Mouse (Mus musculus): ENCODE measurements around the gene Gck. TPM values are rescaled to one million over a fixed set of nuclear protein-coding genes. Genes with fewer than 3 reads are reported as not detected.
A peak's percentile ranks its signal among the peaks of the same experiment; 100 is the strongest.

Gck gene
- polyA plus RNA-seq, 1 experiment from 2014 or later: 0.72 TPM

DNA sequence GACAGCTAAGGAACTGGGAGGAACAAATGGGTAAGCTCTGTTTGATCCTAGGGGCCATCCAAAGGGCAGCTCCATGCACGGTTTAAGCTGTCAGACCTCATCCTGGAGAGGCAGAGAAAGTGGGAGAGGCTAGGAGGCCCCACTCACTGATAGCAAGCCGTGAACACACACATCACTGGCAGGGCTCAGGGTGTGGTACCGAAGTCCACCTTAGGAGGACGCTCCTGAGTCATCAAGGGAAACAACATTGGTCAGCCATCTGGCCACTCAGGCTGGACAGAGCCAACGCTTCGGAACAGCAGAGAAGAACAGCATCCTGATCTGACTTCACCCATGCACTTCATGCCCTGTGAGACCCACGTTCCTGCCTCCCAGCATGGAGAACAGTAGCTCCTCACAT lies 29.2 kb upstream of the Gck start:
- WGBS: 80% methylated on average over 7 of the region's 7 CpGs
- Histone ChIP-seq H3K9me3 (replicated peaks) (no peaks in the 10 kb centered on the region), H3K4me1 (replicated peaks) (no peaks in the 10 kb centered on the region), H3K9ac (no peak overlapping the region), H3K4me3 (no peak overlapping the region), H3K27me3 (no peaks in the 10 kb centered on the region), H3K4me2 (no peak overlapping the region), H3K27ac (no peak overlapping the region), H3K36me3 (no peaks in the 10 kb centered on the region)
- no peak for ATAC-seq (replicated peaks; ENCODE audit: insufficient number of reproducible peaks, insufficient read depth, low FRiP score, low read depth)

DNA sequence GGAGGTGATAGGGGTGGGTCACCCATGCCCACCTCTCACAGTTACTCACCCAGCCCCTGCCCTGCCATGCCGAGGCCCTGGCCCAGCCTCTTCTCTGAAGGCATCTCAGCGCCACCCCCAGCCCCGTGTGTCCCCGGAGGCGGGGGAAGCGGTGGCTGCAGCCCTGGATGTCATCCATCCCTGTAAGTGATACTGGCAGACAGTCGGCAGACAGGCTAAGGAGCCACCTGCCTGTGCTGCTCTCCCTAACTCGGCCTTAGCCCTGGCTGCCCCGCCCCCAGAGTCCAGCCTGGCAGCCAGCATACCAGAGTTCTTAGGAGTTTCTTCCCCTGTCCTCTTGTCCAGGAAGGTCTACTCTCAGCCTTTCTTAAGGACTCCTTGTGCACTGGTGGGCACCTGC lies 26.2 kb upstream of the Gck start:
- Histone ChIP-seq H3K27ac (no peak overlapping the region), H3K9me3 (replicated peaks) (no peaks in the 10 kb centered on the region), H3K4me3 (no peak overlapping the region), H3K4me1 (replicated peaks) (no peaks in the 10 kb centered on the region; the same call in 1 of the 2 replicates), H3K4me2 (no peak overlapping the region), H3K27me3 (no peaks in the 10 kb centered on the region), H3K36me3 (no peaks in the 10 kb centered on the region), H3K9ac (no peak overlapping the region)
- ATAC-seq (replicated peaks; ENCODE audit: insufficient number of reproducible peaks, insufficient read depth, low FRiP score, low read depth): no peak
- 10% methylated on average over 9 of the region's 9 CpGs for WGBS

DNA sequence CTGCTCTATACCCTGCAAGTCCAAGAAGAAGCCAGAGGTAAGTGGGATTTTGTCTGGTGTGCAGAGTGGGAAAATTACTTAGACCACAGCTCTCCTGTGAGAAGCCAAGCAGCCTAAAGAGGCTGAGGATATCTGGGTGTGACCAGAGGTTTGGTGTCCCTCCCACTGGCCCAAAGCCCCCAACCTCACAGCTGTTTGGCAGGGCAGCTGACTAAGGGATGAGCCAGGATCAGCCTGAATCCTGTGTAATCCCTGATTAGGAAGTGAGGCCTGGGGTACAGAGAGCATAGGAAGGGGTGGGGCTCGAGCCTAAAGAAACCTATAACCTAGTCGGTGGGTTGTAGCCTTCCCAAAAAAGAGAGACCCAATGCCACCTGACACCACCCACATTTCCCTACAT lies 25.2 kb upstream of the Gck start:
- no peaks in the 10 kb centered on the region; the same call in 1 of the 2 replicates for H3K4me1 ChIP-seq (replicated peaks)
- 69% methylated on average over 2 of the region's 2 CpGs for WGBS
- ATAC-seq (replicated peaks; ENCODE audit: insufficient number of reproducible peaks, insufficient read depth, low FRiP score, low read depth): no peak

DNA sequence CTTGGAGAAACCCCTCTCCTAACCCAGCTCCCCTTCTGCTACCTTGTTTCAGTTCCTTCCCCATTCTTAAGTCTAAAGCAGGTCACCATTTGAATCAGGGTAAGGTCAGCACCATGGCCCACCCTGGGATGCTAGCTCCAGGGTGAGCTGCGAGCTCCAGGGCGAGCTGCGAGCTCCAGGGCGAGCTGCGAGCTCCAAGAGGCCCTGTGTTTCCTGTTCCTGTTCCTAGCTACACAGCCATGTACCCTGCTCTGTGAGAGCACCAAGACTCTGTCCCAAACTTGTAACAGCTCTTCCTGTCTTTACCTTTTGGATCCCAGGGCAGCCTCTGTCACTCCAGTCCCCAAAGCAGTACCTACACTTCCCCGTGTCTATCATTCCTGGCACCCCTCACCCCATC lies 24.2 kb upstream of the Gck start:
- 57% methylated on average over 6 of the region's 6 CpGs for WGBS
- H3K4me1 ChIP-seq (replicated peaks): no peaks in the 10 kb centered on the region; the same call in 1 of the 2 replicates
- H3K9me3 ChIP-seq (replicated peaks): no peaks in the 10 kb centered on the region
- no peaks in the 10 kb centered on the region for H3K27me3 ChIP-seq
- ATAC-seq (replicated peaks; ENCODE audit: insufficient number of reproducible peaks, insufficient read depth, low FRiP score, low read depth): no peak
- H3K9ac ChIP-seq: no peak overlapping the region
- no peak overlapping the region for H3K4me3 ChIP-seq
- no peaks in the 10 kb centered on the region for H3K36me3 ChIP-seq
- no peak overlapping the region for H3K4me2 ChIP-seq
- no peak overlapping the region for H3K27ac ChIP-seq

More for the DNA sequence above, 25.2 kb upstream of the Gck start:
- H3K27ac ChIP-seq: no peak overlapping the region
- no peaks in the 10 kb centered on the region for H3K27me3 ChIP-seq
- no peak overlapping the region for H3K9ac ChIP-seq
- no peaks in the 10 kb centered on the region for H3K36me3 ChIP-seq
- no peak overlapping the region for H3K4me2 ChIP-seq
- H3K9me3 ChIP-seq (replicated peaks): no peaks in the 10 kb centered on the region
- no peak overlapping the region for H3K4me3 ChIP-seq

DNA sequence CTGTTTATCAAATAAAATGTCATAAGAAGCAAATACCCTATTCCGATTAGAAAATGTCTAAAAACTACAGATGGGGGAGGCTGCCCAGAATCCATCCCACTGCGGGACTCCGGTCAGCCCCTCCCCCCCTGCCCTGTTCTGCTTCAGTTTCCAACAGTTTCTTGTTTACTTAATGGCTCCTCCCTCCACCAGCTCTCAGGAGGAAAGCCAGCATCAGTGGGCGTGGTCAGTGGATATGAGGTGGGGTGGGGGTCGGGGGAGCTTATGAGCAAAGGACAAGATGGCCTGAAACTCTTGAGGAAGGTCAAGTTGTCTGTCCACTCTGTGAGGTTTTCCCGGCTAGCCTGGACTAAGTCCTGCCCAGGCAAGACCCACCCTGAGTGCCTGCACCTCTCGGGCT lies 23.3 kb upstream of the Gck start:
- Histone ChIP-seq H3K4me1 (replicated peaks) (no peaks in the 10 kb centered on the region; the same call in 1 of the 2 replicates), H3K36me3 (peaks cover 3% of the 10 kb centered on the region; the same call in 1 of the 2 replicates), H3K27ac (no peak overlapping the region), H3K4me3 (no peak overlapping the region), H3K9ac (no peak overlapping the region), H3K9me3 (replicated peaks) (no peaks in the 10 kb centered on the region), H3K4me2 (no peak overlapping the region), H3K27me3 (no peaks in the 10 kb centered on the region)
- ATAC-seq (replicated peaks; ENCODE audit: insufficient number of reproducible peaks, insufficient read depth, low FRiP score, low read depth): no peak
- WGBS: 37% methylated on average over 7 of the region's 7 CpGs

DNA sequence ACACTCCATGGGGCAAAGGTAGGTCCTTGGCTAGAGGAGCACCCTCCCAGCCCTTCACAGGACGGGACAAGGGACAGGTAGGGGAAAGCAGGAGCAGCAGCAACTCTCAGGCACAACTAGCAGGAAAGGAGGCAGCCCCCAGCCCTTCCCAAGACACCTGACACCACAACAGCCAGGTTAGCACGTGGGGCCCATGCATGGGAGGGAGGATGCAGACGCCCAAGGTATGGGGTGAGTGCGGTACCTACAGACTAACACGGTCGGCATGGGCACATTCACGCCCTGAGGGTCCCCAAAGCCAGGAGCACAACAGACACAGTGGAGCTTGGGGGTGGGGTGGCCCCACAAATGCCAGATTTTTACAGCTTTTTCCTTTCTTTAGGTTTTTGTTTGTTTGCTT lies 21.3 kb upstream of the Gck start:
- 60% methylated on average over 7 of the region's 7 CpGs for WGBS
- no peaks in the 10 kb centered on the region for H3K27me3 ChIP-seq
- H3K27ac ChIP-seq: no peak overlapping the region
- no peak overlapping the region for H3K4me3 ChIP-seq
- peaks cover 20% of the 10 kb centered on the region; the same call in 1 of the 2 replicates for H3K36me3 ChIP-seq
- no peaks in the 10 kb centered on the region for H3K9me3 ChIP-seq (replicated peaks)
- H3K4me1 ChIP-seq (replicated peaks): no peaks in the 10 kb centered on the region; the same call in 1 of the 2 replicates
- no peak for ATAC-seq (replicated peaks; ENCODE audit: insufficient number of reproducible peaks, insufficient read depth, low FRiP score, low read depth)
- no peak overlapping the region for H3K9ac ChIP-seq
- no peak overlapping the region for H3K4me2 ChIP-seq

DNA sequence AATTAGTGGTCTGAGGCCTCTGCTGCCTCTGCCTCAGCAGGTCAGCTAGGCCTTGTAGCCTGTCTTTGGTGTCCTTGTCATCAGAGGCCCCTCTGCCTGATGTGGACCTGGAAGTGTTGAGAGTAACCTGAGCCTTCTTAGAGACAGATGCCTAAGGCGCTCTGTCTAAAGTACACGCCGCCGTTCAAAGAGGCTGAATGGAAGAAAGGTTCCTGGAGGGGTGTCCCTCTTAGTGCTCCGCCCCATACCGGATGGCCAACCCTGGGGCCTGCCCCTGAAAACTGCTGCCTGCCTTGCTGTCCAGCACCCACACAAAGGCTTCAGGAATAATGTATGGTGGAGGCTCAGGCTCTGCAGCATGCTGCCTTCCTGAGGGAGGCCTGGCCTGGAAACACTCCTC lies 18.3 kb upstream of the Gck start:
- ATAC-seq (replicated peaks; ENCODE audit: insufficient number of reproducible peaks, insufficient read depth, low FRiP score, low read depth): no peak
- H3K4me3 ChIP-seq: no peak overlapping the region
- H3K9me3 ChIP-seq (replicated peaks): no peaks in the 10 kb centered on the region
- H3K4me2 ChIP-seq: no peak overlapping the region
- H3K4me1 ChIP-seq (replicated peaks): no peaks in the 10 kb centered on the region; the same call in 1 of the 2 replicates
- no peak overlapping the region for H3K9ac ChIP-seq
- 59% methylated on average over 6 of the region's 6 CpGs for WGBS
- H3K27ac ChIP-seq: no peak overlapping the region
- H3K36me3 ChIP-seq: peaks cover 49% of the 10 kb centered on the region
- H3K27me3 ChIP-seq: no peaks in the 10 kb centered on the region

DNA sequence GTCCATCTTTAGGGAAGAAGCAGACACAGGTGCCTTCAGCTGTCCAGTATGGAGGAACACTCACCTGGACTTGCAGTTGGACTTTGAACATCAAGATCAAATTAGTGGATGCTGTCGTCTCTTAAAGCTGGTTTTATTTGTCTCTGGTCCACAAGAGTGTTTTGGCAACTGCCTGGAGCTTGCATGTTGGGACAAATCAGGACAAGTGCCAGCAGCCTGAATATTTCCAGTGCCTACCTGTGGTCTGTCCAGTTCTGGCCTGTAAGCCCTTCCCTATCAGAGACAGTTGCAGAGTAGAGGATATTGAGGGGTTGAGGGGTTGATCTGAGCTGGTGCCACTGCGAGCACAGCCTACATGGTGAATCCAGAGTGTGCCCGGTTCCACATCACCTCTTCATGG lies 16.9 kb upstream of the Gck start:
- WGBS: 84% methylated on average over 3 of the region's 3 CpGs
- H3K4me2 ChIP-seq: no peak overlapping the region
- no peak overlapping the region for H3K4me3 ChIP-seq
- no peak for ATAC-seq (replicated peaks; ENCODE audit: insufficient number of reproducible peaks, insufficient read depth, low FRiP score, low read depth)
- H3K27me3 ChIP-seq: no peaks in the 10 kb centered on the region
- no peak overlapping the region for H3K27ac ChIP-seq
- H3K9ac ChIP-seq: no peak overlapping the region
- no peaks in the 10 kb centered on the region for H3K4me1 ChIP-seq (replicated peaks)
- H3K9me3 ChIP-seq (replicated peaks): no peaks in the 10 kb centered on the region
- peaks cover 63% of the 10 kb centered on the region for H3K36me3 ChIP-seq

DNA sequence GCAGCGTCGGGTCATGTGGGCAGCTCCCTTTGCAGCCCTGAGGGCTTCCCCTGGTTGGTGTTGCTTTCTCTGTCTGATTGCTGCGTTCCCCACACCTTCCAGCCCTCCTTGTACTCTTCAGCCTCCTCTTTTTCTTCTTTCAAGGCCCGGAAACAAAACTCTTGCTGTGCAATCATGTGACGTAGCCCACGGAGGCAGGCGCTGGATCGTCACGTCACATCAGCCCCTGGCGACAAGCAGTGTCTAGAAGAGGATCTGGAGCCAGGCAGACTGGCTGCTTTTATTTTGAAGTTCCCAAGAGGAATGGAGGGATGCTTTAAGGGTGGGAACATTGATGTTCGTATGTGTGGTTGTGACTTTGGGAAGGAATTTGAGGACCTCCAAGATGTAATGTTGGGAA lies 16.0 kb upstream of the Gck start:
- 74% methylated on average over 11 of the region's 11 CpGs for WGBS
- H3K36me3 ChIP-seq: peaks cover 72% of the 10 kb centered on the region

DNA sequence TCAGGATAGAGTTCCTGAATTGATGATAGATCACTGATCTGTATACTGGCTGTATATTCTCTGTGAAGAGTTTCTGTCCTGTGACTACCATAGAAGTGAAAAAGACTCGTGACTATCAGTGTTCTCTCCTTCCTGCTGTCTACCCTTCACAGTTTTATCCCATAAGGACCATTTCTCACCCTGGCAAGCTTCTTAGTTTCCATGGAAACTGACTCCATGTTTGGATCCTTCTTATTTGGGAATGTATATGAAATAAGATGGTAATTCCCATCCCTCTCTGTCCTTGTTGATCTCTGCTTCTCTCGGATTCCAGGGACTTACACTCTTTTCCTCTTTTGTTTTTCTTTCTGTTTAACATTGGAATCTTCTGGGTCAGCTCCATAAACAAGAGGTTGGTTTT lies 10.2 kb upstream of the Gck start:
- Histone ChIP-seq H3K36me3 (peaks cover 52% of the 10 kb centered on the region), H3K9ac (no peak overlapping the region), H3K27ac (no peak overlapping the region), H3K27me3 (no peaks in the 10 kb centered on the region), H3K4me2 (no peak overlapping the region), H3K4me1 (replicated peaks) (peaks cover 19% of the 10 kb centered on the region), H3K4me3 (no peak overlapping the region), H3K9me3 (replicated peaks) (no peaks in the 10 kb centered on the region)
- 75% methylated on average over 2 of the region's 2 CpGs for whole genome bisulfite sequencing
- ATAC-seq (replicated peaks; ENCODE audit: insufficient number of reproducible peaks, insufficient read depth, low FRiP score, low read depth): no peak

More for the DNA sequence above, 16.0 kb upstream of the Gck start:
- Histone ChIP-seq H3K4me3 (no peak overlapping the region), H3K4me2 (no peak overlapping the region), H3K27ac (no peak overlapping the region), H3K9me3 (replicated peaks) (no peaks in the 10 kb centered on the region), H3K4me1 (replicated peaks) (no peaks in the 10 kb centered on the region), H3K27me3 (no peaks in the 10 kb centered on the region), H3K9ac (no peak overlapping the region)
- no peak for ATAC-seq (replicated peaks; ENCODE audit: insufficient number of reproducible peaks, insufficient read depth, low FRiP score, low read depth)

DNA sequence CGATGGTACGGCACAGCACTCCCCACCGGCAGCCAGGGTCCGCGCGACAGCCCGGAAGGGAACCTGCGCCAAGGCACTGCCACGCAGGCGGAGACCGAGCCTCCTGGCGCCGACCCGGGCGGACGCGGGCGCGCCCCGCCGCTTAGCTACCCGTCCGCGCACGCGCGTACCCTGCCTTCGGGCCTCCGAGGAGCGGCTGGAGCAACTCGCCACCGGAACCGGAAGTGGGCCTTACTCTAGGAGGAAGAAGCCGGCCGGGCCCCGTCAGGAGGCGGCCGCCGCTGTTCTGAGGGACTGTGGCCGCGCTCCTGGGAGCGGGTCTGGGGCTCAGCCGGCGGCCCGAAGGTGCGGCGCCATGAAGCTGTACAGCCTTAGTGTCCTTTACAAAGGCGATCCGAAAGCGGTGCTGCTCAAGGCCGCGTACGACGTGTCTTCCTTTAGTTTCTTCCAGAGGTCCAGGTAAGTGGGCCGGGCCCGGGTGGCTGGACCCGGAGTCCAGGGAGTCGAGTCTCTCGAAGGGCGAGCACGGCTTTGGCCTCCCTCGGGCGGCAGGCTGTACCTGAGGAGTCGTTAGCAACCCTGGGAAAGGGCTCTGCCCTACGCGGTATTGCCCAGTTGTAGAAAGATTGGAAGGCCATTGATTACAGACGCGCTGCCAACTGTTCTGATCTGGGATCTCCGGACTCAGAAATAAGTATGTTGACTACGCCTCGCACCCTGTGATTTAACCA lies 5.8 kb upstream of the Gck start, which contains the start of gene Ykt6:
Ykt6 (plus strand) TSS at position 148 of the 731 bp plus-strand sequence.
- Histone ChIP-seq H3K4me3 (peak within 1 kb of the TSS; percentile 93), H3K9ac (peak within 1 kb of the TSS; percentile 92), H3K9me3 (replicated peaks) (no peaks in the 10 kb centered on the region), H3K36me3 (peaks cover 9% of the 10 kb centered on the region; the same call in 1 of the 2 replicates), H3K27me3 (no peaks in the 10 kb centered on the region), H3K27ac (peak within 1 kb of the TSS; percentile 96), H3K4me1 (replicated peaks) (peaks cover 38% of the 10 kb centered on the region), H3K4me2 (peak within 1 kb of the TSS; percentile 84)
- ATAC-seq (replicated peaks; ENCODE audit: insufficient number of reproducible peaks, insufficient read depth, low FRiP score, low read depth): peak; percentile 90
- WGBS: under 1% methylated on average over 71 of the region's 71 CpGs

DNA sequence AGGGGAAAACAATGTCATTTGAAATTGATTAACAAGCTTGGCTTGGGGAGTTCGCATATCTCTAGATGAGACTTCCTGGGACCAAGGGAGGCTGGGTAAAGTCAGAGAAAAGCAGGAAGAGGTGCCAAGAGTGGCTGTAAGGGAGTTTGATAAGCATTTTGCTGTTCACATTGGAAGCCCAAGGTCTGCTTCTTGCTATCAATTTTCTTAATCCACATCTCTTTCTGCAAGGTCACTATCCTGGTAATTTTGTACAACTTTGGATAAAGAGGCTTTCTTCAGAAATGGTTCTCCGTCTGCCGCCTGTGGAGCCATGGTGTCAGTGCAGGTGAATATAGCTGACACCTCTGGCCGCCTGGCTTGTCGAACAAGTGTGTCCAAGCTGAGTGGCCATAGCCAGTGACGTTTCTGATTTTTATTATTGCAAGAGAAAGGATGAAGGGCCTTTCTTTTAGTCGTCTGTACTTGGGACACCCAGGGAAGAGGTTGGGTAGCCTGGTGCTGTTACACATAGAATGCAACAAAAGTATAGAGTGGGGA lies 5.2 kb upstream of the Gck start:
- peaks cover 38% of the 10 kb centered on the region for H3K4me1 ChIP-seq (replicated peaks)
- H3K4me3 ChIP-seq: peak overlapping the region; percentile 93
- WGBS: 6% methylated on average over 7 of the region's 7 CpGs
- H3K9me3 ChIP-seq (replicated peaks): no peaks in the 10 kb centered on the region
- peaks cover 2% of the 10 kb centered on the region; the same call in 1 of the 2 replicates for H3K36me3 ChIP-seq
- H3K9ac ChIP-seq: peak overlapping the region; percentile 92
- no peaks in the 10 kb centered on the region for H3K27me3 ChIP-seq
- ATAC-seq (replicated peaks; ENCODE audit: insufficient number of reproducible peaks, insufficient read depth, low FRiP score, low read depth): peak; percentile 34
- H3K4me2 ChIP-seq: peak overlapping the region; percentile 84
- peak overlapping the region; percentile 96 for H3K27ac ChIP-seq
